Mouse (Mus musculus) embryo, embryonic 9.5 days (tissue): ENCODE data around the gene Ypel3.
A peak's percentile ranks its signal among the peaks of the same experiment; 100 is the strongest.
"Not testable (repeated sequence)": the region's sequence is repeated elsewhere in the genome, so short reads cannot be mapped to it uniquely, and the experiment has no call there.

Experiments used
- DNase-seq: peaks from one replicate; pipeline ENCODE4 v3.0.0-alpha.2; 2017; ENCODE audit errors: extremely low spot score

Gene Ypel3

DNA sequence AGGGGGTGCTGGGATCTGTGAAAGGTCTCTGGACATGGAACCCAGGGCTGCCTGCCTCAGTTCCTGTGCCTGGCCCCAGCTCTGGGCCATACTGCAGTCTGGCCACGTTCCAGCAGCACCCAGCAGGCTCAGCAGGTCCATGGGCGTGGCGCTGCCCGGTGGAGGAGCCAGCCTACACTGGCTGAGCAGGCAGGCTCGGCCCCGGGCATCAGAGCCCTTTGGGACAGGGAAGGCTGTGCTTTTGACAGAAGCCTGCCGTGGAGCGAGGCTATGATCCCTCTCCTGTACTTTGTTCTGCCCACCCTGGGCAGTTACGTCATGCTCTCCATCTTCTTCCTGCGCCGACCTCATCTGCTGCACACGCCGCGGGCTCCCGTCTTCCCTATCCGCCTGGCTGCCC is 10.6 kb upstream of the Ypel3 start, which contains the start of gene Gdpd3:
Gene Gdpd3, plus strand, starts transcription at position 134 of the 400 bp plus-strand sequence.
- no peak for DNase-seq

DNA sequence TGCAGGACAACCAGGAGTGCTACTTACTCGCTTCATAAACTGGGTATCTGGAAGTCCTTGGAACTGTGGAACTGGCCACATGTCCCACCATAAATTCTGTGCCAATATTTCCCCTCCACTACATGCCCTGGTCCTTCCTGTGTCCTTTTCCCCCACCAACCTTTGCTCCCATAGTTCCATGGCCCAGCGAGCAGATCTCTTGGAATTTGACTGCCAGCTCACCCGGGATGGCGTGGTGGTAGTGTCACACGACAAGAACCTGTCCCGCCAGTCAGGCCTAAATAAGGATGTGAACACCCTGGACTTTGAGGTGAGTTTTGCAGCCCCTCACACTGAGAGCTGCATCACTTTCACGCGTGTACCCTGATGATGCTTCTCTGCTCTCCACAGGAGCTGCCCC is 9.8 kb upstream of the Ypel3 start:
- DNase-seq, result no peak

DNA sequence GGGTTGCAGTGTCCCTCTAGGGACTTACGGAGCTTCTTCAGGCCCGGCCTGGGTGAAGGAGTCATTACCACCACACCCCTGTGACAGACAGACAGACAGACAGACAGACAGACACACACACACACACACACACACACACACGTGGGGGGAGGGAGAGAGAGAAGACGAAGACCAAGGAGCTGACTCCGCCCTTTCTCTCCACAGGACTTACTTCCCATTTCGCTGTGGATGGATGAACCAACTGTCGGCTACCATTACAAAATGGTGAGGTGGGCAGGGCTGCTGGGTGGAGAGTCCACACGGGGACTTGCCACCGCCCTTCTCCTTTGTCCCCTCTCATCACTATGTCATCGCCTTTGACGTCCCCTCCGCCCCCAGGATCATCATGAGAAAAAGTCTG is 6.0 kb upstream of the Ypel3 start:
- DNase-seq, result no peak

DNA sequence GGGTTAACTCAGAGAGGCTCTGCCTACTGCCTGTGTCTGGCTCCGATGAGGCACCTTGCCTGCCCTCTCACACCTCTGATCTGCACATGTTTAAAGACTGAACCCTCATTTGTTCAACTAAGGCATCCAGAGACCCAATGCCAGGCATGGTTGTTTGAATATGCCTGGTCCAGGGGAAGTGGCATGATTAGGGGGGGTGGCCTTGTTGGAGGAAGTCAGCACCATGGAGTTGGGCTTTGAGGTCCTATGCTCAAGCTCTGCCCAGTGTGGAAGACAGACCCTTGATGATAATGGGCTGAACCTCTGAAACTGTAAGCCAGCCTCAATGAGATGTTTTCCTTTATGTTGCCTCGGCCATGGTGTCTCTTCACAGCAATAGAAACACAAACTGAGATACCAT is 3.4 kb upstream of the Ypel3 start:
- DNase-seq, result no peak

DNA sequence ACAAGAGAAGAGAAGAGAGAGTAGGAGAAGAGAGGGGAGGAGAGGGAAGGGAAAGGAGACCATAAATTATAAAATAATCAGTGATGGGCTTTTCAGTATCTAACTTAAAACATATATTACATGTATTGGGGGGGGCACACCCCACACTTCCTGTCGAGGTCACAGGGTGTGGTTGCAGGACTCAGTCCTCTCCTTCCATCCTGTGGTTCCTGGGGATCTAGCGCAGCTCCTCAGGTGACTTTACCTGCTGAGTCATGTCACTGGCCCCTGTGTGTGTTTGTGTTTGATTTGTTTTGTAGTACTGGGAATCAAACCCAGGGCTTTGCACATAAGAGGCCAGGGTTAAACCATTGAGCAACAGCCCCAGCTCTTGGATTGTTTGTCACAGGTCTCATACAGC is 2.3 kb upstream of the Ypel3 start:
- no peak for DNase-seq

DNA sequence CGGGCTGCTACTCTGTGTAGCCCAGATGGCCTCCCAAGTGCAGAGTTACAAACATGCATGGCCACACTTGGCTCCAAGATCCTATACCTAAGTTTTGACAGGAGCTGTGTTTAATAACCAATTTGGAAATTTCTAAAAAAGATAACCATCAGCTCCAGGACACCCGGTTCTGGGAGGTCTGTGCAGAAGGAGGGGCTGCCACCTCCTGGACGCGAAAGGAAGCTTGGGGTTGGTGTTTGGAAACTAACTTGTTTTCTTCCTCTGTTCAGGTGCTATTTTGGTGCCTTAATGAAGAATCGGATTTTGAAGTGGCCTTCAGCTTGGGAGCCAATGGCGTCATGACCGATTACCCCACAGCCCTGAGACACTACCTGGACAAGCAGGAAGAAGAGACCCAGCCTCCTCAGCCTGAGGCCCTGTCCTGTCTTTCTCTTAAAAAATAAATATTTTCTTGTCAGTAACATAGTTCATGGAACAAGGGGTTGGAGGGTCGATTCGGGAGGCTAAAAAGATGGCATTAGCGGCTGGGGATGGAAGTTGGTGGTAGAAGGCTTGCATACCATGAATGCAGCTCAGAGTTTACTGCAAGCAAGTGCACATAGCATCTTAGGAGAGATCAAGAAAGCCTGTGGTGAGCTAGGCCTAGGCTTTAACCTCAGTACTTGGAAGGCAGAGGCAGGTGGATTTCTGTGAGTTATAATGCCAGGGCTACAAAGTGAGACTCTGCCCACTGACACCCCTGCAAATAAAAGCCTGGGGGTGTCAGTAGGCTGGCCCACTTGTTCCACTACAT is 1.4 kb upstream of the Ypel3 start:
- DNase-seq, result no peak

DNA sequence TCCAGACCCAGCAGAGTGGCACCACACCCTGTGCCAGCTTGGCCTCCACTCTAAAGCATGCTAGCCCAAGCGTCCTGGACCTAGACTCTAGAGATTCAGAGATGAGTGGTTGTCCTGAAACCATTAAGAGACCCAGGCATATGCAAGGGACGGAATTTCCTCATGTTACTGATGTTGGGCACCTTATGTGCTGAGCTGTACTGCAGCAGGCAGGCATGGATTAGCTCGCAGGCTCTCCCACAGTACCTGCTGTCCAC is 849 bp upstream of the Ypel3 start:
- no peak for DNase-seq

DNA sequence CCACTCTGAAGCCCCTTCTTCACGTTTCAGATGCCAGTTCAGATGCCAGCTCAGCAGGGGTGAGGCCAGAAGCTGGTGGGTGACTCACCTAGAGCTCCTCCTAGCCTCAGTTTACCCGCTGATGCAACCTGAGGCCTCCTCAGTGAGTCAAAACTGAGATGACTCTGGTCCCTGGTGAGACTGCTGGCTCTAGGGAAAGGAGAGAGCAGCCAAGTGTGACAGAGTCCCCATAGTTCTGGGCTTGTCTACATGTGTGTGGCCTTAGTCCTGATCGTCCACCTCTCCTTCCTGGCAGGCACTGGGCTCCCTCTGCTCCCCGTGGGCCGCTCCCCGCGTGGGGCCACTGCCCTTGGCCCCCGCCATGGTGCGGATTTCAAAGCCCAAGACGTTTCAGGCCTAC is 721 bp downstream of the Ypel3 start:
- DNase-seq, result no peak

DNA sequence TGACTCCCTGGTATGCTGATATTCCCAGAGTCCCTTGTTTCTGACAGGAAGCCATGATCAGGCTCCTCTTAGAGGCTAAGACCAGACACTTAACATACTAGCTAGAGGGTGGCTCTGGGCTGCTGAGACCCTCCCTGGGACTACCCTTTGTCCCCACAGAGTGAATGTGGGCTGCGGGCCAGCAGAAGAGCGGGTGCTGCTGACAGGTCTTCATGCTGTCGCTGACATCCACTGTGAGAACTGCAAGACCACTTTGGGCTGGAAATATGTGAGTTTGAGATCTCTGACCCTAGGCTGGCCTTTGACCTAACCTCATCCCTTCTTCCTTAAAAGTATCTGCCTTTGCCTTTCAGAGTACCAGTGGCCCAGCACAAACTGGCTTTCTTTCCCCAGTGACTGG is 1.4 kb downstream of the Ypel3 start:
- DNase-seq, result no peak

DNA sequence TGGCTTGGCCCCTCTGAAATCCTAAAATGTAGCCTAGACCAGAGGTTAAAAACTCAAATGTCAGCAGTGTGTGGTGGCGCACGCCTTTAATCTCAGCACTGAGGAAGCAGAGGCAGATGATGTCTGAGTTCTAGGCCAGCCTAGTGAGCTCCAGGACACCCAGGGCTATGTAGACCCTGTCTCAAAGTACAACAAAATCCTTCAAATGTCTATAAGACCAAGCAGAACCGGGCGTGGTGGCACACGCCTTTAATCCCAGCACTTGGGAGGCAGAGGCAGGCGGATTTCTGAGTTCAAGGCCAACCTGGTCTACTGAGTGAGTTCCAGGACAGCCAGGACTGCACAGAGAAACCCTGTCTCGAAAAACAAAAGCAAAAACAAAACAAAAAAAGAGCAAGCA is 2.3 kb downstream of the Ypel3 start:
- not testable (repeated sequence) for DNase-seq

DNA sequence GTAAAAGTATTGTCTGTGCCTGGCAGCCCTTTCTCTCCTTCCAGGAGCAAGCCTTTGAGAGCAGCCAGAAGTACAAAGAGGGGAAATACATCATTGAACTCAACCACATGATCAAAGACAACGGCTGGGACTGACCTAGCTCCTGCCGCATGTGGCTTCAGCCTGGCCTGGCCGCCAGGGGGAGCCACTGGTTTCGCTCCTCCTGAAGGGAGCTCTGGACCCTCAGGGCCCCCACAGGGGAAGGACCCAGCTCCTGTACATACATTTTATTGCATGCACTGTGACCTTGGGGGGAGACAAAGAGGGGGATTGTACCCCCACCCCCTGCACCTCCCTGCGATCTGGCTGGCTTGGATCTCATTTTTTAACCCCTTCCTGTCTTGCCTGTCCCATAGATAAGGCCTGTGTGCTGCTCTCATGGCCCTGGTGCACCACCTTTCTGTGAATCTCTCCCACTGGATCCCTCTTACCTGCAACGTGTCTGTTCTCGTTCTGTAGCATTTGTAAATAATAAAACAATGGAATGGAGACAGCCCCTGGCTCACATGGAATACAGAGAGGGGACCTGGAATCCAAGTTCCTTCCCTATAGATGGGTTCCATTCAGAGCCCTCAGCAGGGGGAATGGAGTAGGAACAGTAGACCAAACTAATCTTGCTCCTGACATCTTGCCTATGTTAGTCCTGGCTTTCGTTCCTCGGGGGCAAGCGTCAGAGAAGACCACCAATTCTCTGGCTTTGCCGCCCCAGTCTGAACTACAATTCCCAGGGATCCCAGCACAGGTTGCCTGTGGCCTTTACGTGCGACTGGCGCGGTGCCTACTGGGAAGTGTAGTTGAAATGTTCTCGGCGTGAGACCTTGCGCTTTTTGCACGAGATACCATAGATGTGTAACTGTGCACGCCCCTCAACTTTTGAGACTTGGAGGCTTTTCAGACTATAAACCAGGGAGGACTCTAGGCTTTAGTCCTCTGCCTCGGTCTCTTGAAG is 3.5 kb downstream of the Ypel3 start:
- DNase-seq, result peak; percentile 91

DNA sequence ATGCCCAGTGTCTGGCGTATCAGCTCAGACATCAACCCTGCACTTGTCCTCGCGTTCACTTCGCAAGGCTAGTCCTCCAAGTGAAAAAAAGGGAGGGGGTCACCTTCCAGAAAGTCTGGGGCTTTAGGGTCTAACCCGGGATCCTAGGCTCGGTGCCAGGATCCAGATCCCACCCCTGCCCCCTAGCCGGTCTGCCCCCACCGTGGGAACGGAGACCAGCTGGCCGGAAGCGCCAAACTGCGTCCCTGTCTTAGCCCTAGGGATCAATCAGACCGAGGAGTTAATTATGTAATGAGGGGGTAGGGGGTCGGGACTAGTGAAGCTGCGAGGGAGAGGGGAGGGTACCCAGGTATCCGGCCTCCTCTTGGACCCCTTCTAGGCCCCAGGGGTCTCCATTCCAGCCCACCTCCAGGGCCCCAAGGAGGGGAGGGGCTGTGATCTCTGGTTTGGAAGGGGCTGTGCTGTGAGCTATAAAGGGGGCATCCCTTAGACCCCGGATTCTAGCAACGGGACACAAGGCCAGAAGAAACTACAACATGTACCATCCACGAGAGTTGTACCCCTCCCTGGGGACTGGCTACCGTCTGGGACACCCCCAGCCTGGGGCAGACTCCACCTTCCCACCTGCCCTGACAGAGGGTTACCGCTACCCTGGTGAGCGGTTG is 4.3 kb downstream of the Ypel3 start, which contains the start of gene Tbx6:
Gene Tbx6, plus strand, starts transcription at position 513 of the 665 bp plus-strand sequence.
- DNase-seq, result no peak

DNA sequence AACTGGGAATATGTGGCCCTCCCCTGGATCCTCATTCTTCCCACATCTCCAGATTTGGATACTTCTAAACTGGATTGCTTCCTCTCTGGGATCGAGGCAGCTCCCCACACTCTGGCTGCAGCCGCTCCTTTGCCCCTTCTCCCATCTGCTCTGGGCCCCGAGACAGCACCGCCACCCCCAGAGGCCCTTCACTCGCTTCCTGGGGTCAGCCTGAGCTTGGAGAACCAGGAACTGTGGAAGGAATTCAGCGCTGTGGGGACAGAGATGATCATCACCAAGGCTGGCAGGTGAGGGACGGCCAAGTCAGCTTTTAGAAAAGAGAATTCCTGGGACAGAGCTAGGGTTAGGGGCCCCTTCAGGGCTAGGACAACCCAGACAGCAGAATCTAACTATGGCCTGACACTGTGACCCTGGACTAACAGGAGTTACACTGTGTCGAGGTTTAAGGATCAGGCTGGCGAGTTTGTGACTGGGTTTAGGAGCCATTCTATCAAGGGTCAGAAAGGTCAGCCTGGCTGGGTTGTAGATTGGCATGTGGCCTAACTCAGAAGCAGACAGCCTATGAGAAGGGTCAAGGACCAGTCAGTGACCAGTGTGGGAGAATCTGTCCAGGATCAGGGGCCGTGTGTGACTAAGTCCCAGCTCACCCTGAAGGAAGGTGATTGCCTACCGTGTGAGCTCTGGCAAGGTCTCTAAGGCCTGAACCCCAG is 5.1 kb downstream of the Ypel3 start:
- no peak for DNase-seq

DNA sequence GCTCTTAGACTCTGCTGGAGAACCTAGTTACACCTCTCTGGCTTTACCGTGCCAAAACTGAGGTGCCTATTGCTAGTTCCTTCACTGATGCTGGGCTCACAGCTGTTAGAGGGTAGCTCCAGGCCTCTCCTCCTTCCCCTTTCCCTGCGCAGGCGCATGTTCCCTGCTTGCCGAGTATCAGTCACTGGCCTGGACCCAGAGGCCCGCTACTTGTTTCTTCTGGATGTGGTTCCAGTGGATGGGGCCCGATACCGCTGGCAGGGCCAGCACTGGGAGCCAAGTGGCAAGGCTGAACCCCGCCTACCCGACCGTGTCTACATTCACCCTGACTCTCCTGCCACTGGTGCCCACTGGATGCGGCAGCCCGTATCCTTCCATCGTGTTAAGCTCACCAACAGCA is 5.9 kb downstream of the Ypel3 start:
- no peak for DNase-seq

DNA sequence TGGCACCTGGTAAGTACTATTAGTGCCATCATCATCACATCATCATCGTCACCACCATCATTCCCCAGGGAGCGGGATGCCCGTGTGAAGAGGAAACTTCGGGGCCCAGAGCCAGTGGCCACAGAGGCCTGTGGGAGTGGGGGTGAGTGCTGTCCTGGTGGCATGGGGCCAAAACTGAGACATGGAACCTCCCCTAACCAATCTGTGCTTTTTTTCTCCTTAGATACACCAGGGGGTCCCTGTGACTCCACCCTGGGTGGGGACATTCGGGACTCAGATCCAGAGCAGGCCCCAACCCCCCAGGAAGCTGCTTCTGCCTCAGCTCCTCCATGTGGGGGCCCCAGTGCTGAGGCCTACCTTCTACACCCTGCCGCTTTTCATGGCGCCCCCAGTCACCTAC is 7.7 kb downstream of the Ypel3 start:
- no peak for DNase-seq

DNA sequence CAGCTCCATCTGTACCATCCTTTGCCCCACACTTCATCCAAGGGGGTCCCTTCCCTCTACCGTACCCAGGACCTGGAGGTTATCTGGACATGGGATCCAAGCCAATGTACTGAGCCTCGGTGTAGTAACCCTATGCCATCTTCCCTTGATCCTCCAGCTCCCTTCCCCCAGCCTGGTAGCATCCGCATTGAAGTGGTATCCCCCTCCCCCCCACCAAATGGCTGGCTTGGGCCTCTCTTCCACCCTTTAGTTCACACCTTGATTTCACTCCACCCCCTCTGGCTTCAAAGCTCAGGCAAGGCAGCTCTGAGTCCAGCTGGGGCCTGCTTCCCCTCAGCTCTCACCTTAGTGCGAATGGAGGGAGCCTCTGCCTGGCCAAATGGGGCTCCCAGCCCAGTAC is 8.3 kb downstream of the Ypel3 start:
- DNase-seq, result no peak

DNA sequence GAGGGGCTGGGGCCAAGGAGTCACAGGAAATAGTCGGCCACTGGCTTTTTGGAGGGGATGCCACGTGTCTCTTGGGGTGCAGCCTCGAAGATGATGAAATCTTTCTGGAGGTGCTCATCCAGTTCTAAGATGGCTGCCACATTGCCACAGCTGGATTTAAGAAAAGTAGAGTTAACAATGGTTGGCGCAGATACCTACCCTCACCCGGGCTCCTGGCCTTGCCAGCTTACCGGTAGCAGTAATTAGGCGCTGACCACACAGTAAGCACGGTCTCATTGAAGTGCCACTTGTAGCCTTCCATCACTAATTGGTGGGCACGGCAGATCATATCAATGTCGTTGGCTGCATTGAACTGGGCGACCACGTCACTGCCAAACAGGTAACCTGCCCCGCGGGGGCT is 9.4 kb downstream of the Ypel3 start:
- DNase-seq, result no peak

DNA sequence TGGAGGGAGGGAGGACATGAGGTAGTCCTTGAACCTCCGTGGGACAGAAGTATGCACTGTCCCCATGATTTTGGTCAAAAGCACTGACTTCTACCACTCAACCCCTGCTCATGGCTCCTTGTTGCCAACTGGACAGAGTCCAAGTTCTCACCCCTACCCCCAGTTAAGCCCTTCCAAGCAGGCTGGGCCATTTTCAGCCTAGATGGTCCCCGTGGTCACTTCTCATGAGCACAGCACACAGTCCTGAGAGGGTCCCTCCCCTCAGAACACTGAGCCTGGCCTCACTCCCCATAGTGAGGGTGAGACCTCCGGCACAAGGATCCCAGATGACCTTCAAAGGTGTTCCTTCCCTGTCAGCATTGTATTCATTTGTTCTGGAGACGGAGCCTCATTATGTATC is 12.4 kb downstream of the Ypel3 start:
- DNase-seq, result no peak

DNA sequence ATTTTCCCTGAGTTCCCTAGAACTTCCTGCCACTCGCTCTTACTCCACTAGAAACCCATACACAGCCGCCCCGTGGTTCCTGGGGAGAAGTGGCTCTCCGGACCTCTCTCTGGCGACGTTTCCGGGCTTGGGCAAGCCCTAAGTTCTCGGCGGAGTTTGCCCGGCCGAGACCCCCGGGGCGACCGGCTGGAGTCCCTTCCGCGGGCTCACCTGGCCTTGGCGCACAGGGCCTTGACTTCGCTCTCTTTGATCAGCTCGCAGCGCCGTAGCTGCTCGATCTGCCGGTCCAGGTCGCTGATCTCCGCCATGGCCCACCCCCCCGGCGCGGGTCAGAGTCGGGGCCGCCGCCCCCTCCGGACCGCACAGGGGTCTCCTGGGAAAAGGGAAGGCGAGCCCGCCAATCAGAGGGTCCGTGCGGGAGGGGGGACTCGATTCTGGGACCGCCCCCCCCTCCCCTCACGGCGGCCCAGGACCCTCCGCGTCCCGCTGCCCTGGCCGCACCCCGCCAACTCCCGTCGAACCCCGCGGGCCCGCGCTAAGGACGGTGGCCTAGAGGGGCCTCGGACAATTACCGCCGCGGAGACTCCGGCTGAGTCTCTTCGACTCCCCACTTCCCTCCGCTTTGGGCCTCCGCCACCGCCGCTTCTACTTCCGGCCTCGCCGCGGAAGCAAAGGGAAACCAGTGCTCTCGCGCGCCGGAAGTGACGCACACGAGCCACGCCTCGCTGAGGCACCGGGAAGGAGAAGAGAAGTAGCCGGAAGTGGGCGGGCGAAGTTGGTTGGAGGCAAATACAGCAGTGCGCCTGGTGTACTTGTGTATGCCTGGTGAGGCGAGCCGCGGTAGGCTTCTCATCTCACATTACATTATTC is 15.3 kb downstream of the Ypel3 start, which contains the start of gene Ppp4c:
Gene Ppp4c, minus strand, starts transcription at position 646 of the 870 bp plus-strand sequence.
- DNase-seq, result peak; percentile 96

DNA sequence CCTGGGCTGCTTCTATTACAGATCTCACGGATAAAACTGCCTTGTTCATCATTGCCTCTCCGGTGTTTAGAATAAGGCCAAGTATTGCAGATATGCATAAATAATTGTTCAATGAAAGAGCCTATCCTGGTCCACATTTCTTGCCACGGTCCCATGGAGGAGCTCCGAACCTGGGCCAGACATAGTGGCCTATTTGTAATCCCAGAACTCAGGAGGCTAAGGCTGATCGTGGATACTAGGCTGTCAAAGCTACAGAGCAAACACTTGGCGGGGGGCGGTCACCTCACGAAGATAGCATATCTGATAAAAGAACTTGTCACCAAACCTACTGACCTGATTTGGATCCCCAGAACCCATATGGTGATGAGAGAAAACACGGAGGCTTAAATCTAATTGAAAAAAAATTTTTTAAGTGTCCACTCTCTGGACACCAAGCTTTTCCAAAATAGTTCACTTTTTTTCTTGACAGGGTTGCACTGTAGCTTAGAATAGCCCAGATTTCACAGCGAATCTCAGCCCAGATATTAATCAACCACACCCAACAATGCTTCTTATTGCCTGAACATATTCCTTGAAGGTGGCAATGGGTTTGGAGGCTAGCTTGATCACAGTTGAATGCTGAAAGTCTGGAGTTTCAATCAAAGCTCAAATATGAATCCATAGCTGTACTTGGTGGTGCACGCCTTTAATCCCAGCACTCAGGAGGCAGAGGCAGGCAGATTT is 16.1 kb downstream of the Ypel3 start:
- DNase-seq, result no peak
